Mouse (Mus musculus): ENCODE results near the gene Blnk.

Gene Blnk

DNA sequence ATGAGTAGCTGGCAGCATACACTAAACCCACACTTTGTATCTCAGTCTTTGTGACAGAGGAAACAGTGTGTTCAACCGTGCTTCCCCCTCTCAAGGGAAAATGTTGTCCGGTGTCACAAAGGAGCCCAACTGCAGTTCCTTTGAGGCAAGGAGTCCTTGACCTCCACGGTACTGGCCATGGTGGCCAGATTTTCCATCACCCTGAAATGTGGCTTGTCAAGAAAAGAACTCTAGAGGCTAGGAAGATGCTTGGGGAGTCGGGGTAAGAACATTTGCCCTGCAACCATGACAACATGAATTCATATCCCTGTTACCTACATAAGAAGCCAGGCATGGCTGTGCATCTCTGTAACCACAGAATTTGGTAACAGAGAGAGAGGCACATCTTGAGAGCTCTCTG lies 24.0 kb downstream of the Blnk start:
- no peak for DNase-seq (ENCODE audit: low read depth, low spot score)

DNA sequence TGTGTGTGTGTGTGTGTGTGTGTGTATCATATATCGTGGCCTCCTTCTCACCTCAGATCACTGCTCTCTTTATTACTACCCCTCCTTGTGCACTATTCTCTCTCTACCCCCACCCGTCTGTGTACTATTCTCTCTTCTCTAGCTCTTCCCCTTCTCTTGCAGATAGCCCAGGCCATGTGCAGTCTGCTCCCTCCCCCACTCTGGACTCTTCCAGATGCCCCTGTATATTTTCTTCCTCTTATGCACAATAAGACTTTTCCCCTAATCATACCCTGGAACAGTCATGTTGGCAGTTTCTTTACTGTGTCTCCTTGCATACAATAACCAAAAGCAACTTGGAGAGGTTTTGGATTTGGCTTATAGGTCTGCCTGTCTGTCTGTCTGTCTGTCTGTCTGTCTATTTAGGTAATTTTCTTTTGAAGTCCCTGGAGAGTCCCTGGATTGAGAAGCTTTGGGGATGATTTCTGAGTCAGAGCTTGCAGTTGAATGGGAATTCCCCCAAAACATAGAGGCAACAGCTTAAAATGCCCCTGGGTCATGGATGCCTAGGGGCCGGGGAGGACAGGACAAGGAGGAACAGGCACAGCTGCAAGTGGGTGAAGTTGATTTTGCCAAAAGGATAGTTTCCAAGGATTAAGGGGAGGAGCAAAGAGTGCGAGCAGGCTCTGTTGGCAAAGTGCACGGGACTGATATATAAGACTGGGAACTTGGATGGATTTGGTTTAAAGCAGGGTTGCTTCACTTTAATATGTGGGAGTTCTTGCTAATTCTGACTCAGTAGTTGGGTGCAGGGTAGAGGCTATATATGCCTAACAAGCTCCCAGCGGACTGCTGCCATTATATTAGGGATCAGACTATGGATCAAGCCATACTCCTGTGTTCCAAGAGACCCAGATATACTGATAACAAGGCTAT lies 29.1 kb downstream of the Blnk start:
- peak; percentile 33 for DNase-seq (ENCODE audit: low read depth, low spot score)

DNA sequence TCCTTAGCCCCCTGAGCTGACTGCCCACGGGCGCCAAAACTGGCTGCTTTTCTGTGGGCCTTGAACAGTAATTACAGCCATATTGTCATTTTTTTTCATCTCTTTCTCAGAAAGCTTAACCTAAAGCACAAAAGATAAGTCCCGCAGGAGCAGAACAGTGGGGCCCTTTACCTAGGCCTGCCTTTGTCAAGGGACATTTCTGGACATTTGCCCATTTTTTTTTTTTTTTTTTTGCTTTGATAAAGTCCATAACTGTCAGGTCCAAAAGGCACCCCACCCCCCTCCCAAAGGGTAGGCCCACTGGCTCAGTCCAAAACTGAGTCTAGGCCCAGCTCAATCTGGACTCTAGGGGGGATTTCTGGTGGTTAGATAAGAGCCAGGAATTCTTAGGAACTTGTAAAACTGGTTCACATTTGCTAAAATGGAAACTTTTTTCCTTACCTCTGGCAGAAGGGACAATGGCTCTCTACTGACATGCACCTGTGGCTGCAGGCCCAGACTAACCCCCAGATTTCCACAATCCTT lies 29.9 kb downstream of the Blnk start:
- no peak for DNase-seq (ENCODE audit: low read depth, low spot score)

DNA sequence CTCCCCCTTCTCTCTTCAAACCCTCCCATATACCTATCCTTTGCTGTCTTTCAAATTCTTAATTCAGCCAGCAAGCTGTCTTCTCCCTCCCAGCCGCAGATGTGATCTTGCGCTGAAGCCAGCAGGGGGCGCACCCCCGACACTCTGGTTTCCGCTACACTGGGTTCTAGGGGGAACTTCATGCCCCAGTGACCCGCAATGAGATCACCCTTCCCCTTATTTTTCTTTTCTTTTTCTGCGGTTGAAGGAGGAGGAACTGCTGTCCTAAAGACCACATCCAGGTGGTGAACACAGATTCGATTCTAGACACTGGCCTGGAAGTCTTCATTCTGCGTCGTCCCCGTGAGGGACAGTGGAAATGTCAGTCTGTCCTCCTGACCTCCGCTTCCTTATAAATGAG lies 31.3 kb downstream of the Blnk start:
- peak; percentile 92 for DNase-seq (ENCODE audit: low read depth, low spot score)

DNA sequence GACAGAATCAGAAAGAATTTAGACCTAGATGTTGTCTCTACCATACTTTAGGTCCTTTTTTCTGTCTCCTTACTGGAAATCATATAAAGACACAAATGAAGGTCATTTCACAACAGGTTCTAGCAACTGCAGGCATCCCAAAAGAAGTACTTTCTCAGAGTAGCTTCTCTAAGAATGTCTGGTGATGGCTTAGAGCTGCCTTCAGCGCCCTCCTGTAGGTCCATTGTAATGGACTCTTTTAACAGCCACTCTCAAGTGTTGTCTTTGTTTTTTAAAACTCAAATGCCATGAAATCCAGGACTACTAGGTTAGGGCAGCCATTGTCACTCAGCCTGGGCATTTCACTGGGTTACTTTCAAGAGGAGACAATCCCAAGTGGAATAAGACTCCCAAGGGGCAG lies 35.4 kb downstream of the Blnk start:
- no peak for DNase-seq (ENCODE audit: low read depth, low spot score)

DNA sequence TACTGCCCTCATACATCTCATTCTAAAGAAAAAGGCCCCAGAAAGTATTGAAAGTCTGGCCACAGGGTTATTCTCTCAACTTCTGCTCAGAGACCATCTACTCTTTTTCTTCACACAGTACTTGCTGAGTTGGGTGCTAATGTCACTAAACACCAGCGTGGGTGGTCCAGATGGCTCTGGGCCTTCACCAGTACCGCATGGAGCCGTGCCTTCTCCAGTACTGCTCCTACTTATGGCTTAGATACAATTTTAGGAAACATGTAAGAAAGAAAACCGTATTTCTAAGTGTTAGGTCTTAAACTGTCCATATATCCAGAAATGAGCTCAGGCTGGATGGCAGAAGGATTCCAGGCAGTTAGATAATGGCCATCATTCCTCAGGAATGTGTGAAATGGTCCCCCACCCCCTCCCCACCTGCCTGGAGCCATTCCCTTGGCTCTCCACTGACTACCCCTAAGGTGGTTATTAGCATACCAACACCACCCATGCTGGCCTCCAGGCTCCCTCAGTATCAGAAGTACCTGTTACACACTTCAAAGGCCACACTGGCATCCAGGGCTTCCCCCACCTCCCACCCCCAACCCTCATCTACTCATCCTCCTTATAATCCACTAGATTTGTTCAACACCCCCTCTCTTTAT lies 47.3 kb downstream of the Blnk start:
- no peak for DNase-seq (ENCODE audit: low read depth, low spot score)

DNA sequence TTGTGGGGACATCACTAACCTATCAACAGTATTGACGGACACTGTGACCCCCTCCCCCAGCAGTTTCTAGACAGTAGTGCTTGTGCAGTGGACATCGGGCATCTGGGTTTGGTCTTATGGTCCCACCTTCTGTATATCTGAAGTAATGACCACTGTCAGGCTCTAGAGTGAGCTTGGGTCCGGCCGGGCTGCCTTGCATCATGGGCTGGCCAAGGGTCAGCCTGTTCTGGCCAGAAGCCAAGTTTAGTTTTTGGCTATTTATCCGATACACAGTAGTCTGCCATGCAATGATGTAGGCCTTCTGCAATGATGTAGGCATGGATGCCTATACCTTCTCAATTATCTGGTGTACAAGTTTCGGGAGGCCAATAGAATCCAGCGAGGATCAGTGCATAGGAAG lies 50.8 kb downstream of the Blnk start:
- DNase-seq (ENCODE audit: low read depth, low spot score) = no peak

DNA sequence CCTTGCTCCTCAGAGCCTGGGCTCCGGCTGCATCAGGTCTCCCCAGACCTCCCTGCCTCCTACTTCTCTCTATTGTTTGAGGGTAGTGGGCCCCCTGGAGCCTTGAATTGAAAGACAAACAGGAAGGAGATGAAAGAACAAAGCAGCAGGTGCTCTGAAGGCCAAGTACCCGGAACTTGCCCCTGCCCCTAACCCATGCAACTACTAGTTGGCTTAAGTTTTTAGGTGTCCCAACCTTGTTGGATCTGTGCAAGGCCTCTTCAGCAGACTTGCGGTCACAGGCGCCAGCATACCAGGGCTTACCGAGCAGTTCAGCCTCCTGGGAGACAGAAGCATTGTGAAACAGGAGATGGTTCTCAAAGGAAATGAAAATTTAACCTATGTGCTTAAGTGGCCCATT lies 58.3 kb downstream of the Blnk start:
- no peak for DNase-seq (ENCODE audit: low read depth, low spot score)

DNA sequence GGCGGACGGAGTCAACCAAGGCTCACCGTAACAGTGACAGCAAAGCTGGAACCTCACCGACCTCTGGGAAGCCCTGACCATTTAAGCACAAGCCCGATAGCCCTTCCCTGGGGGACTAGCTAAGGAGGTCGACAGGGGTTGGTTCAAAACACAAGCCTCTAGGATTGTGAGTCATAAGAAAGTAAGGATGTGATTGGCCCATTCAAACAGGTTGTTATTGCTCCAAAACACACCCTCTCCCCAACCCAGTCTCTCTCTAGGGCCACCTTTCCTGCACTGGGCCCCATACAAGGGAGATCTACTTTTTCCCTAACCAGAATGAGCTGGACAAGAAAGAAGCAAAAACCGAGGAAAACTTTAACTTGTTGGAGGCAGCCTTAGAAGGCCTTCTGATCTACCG lies 59.0 kb downstream of the Blnk start:
- DNase-seq (ENCODE audit: low read depth, low spot score) = no peak

DNA sequence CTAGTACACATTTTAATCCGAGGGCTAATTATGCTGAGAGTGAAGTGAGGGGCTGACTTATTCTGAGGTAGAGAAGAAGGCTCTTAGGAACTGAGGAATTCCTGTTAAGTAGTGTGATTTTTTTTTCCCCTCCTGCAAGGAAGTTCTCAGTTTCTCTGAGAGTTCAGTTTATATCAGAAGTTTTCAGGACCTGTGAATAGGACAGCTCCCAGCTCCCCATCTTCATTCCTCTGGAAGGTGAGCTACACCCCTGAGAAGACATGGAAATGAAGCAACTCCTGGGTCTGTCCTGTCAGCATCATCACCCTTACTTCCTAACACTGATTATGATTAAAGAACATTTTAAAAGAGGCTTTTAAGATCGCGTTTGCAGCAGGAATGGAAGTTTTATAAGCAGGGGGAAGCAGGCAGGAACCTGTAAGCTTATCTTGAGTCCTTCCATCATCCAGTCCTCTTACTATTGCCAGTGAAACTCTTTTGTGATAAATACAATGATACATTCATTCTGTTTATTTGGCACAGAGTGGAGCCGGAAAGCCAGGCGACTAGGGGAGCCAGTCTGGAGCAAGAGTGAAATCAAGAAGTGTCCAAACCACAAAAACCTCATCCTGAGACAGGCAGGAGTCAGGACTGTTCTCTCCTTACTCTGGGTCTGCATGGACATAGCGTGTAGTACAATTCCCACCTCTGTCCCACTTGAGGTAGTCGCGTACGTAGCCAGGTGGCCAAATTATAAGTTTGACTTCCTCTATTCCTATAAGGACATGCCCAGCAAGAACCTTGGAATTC lies 62.6 kb downstream of the Blnk start:
- no peak for DNase-seq (ENCODE audit: low read depth, low spot score)

DNA sequence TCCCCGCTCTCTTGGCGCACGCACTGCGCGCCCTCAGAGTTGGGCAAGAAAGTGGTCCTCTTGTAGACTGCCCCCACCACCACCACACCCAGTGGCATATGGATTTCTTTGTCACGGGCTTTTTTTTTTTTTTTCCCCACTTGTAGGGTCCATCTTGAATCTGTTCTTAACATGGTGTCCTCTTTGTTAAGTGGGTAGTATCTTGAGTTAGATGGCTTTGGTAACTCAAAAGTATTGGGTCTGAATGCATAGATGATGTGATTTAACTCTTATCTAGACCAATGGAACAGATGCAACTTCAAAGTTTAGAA lies 99.0 kb downstream of the Blnk start:
- no peak for DNase-seq (ENCODE audit: low read depth, low spot score)

DNA sequence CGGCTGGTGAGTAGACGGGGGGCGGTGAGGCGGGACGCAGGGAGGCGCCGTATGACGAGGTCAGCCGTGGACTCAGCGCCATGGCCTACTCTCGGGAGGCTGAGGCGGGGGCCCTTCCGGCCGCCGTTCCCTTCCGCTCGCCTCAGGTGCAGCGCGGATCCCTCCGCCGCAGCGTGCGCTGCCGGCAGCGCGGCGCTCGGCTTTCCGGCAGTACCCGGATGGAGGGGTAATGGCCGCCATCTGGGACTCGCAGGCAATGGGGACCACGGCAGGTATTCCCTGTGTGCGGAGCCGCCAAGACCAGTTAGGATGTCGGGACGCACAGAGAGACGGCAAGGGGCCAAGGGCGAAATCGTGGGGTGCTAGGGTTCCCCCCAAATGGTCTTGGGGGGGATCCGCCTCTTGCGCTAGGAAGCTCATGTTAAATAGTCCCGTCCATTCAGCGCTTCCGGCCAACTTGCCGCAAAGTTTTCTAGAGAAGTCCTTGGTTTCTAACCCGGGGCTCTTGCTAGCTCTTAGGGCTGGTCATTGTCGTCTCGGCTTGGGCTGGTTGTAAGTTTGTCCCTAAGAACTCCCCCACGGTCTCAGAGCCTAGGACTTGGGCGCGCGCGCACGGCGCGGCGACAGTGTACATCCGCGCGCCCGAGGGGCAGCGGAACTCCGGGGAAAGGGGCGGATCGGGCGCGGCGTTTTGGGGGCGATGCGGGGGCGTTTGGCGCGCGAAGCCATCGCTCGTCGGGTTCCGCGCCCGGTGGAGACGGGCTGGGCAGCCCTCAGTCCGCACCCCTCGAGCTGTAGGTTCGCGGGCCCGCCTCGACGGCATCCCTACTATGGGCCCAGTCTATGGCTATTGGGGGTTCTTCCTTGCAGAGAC lies 99.6 kb downstream of the Blnk start, which contains the start of gene Zfp518a:
Zfp518a (plus strand) TSS at position 187 of the 874 bp plus-strand sequence.
- peak; percentile 99 for DNase-seq (ENCODE audit: low read depth, low spot score)

DNA sequence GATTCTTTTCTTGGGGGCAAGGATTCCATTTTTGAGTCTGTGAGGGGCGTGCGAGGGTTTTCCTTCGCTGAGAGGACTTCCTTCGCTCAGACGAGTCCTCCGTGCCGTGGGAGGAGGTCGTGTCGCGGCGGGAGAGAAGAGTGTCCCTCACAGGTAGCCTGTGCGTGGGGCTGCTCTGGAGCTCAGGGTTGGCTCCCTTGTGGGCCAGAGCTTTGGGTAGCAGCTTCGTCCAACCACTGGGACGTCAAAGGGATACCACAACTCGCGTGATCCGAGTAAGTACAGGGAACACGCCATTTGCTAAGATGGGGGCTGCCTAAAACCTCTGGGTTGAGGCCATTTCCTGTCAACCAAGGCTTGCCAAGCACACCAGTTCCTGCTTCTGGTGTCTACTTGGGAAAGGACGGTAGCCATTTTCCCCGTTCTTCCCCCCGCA lies 100.2 kb downstream of the Blnk start:
- no peak for DNase-seq (ENCODE audit: low read depth, low spot score)

DNA sequence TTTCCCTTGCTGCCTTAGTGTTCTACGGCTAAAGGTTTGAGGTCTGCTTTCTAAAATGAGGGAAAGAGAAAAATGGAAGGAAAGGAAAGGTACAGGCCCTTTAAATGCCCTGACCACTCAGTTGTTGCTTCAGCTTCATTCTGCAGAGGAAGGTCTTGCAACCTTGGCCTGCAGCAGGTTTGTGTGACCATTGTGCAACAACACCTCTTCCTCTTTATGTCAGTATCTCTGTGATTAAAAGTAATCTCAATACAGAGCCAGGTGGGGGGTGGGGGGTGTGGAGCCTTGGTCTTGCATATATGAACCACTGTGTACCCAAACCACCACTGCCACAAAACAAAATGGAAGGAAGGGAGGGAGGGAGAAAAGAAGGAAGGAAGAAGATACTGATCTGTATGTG lies 105.4 kb downstream of the Blnk start:
- DNase-seq (ENCODE audit: low read depth, low spot score) = no peak

DNA sequence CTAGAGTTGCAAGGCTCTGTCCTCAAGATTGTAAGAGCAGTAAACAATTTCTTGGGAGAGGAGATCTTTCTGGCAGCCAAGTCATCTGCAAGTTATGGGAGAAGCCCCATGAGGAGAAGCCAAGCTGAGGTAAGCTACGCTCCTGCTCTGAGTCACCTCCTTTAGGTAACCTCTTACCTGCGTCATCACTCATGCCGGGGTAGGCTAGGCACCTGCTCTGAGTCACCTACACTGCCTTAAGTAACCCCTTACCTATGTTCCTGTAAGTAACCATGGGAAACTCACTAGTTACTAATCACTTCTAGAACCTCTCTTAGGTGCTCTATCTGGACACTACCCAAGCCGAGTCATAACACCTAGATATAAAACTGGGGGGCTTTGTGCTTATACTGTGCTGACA lies 112.6 kb downstream of the Blnk start:
- no peak for DNase-seq (ENCODE audit: low read depth, low spot score)
